Mouse (Mus musculus) small intestine, adult 2 months (tissue): ENCODE measurements around the gene Hk2.

Experiments
- CTCF ChIP-seq: fragments of 200-500 bp; IDR thresholded peaks from 2 replicates; pipeline ENCODE4 v1.5.1; 2012; ENCODE audit warnings: low read depth, mild to moderate bottlenecking, control low read depth, inconsistent platforms, low read length, moderate library complexity, mixed read lengths; ENCODE audit not compliant: insufficient replicate concordance, insufficient read length; ENCODE audit errors: extremely low read depth
- POLR2A ChIP-seq: fragments of 200-500 bp; IDR thresholded peaks from 2 replicates; pipeline ENCODE4 v1.6.1; 2012; ENCODE audit warnings: low read depth, mild to moderate bottlenecking, control low read depth, inconsistent platforms, low read length, moderate library complexity

- TF ChIP-seq CTCF (no peak), POLR2A (no peak)
These were observed 11.5 kb downstream of the Hk2 start for GRCm38 (mm10) chr6:82762728-82763127.
